Mouse (Mus musculus) spleen, adult 12 weeks (tissue): ENCODE results near the gene Agap1.

Experiments used
- DNase-seq: peaks from one replicate; pipeline ENCODE4 v3.0.0; 2022; ENCODE audit warnings: low spot score

Gene Agap1

DNA sequence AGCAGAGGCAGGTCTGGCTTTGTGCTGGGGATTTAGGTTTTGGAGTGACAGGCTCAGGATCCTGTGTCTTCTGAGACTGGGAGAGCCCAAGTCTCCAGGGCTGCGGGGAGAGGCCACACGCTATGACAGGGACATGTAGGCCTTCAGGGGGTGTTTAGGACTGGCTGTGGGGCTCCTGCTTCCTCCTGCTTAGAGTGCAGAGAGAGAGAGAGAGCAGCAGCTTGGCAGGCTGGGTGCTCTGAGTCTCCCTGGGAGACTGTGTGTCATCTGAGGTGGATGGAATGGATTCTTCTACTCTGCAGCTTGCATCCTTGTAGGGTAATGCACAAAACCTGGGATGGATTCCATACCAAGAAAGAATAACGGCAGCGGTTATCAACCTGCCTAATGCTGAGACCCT is 122.4 kb downstream of the Agap1 start:
- DNase-seq, result no peak

DNA sequence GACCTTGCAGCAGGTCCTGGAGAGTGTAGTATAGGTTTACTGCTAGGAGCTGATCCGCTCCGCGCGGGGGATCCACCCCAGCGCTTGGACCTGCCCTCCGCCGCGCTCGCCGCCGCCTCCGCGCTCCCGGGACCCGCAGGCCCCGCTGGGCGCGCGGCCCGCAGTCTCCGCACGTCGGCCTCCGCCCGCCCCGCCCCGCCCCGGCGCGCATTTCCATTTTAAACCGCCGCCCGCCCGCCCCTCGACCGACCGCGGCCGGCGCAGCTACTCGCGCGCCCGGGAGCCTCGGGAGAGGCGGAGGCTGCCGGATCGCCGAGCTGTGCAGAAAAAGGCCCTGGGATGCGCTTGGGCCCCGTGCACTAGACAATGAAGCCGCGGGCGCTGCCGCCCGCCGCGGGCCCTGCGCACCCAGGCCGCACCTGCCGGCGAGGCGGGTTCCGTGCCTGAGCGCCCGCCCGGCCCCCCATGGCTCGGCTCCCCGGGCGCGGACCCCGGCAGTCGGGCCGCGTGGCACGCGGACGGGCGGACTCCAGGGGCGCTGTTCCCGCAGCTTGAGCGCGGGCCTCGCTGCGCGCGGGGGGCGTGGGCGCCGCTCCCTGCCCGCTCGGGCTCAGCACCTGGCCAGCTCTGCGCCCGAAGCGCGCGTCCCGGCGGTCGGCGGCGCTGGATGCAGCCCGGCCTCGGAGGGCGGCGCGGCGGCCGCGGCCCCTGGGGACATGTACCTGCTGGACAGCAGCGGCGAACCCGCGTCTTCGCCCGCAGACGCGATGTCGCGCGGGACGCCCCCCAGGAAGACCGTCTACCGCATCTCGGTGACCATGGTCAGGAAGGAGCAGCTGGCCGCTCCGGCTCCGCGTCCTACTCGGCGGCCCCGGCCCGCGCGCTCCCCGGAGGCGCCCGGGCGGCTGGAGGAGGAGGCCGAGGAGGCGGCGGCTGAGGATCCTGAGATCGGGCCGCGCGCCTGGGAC is 125.7 kb downstream of the Agap1 start:
- DNase-seq, result no peak

DNA sequence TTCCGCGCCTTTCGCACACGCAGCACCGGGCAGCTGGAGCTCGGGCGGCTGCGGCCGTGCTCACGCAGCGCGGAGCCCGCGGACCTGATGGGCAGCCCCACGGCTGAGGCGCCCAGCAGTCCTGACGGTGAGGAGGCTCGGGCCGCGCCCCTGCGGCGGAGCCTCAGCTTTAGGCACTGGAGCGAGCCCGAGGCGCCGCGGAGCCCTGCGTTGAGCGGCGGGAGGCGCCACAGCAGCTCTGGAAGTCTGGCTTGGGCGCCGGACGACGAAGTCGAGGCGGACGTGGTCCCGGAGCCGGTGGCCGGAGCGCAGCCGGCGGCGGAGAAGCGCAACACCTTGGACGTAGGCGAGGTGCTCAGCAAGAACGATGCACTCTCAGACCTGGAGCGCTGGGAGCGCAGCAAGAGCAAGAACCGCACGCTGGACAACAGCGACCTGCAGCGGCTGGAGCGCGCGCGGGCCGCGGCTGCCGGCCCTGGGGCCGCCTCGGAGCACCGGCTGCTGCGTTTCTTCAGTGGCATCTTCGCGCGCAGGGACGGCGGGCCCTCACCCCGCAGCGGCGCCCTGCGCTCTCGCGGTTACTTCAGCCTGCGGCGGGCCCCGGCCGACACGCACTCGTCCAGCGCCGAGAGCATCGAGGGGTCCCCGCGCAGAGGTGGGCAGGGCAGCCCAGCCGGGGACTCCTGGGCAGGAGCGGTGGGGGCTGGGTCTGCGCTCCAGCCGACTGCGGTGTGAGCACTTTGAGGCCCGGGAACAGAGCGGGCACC is 126.6 kb downstream of the Agap1 start:
- DNase-seq, result no peak

DNA sequence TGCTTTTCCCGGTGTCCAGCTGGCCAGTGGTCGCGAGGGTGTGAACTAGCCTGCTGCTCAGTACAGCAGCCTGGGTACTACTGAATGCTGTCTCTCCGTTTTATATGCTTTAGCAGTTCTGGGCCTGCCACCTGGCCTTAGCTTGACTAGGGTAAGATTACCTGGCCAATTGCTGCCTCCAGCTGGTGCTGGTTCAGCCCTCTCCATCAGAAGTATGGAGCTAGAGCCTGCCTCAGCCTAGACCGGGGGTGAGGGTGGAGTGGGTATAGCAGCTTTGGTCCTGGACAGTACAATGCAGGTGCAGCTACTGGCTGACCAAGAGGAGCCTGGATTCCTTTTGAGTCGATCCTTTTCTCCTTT is 127.1 kb downstream of the Agap1 start:
- no peak for DNase-seq

DNA sequence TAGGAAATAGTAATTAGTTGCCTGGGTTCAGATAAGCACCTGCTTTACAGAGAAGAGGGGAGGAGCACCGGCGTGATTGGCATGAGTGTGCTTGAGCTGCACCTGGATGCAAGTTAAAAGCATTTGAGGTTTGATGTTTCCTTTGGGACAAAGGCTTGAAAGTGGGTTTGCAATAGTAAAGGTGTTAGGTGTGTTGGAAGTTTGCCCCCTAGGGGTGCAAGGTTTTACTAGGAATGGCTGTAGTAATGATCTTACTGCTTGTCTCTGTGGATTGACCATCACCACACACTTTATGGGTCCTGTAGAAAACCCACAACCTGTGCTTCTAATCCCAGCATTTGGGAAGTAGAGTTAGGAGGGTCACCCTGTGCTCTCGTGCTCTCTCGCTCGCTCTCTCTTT is 128.8 kb downstream of the Agap1 start:
- no peak for DNase-seq

DNA sequence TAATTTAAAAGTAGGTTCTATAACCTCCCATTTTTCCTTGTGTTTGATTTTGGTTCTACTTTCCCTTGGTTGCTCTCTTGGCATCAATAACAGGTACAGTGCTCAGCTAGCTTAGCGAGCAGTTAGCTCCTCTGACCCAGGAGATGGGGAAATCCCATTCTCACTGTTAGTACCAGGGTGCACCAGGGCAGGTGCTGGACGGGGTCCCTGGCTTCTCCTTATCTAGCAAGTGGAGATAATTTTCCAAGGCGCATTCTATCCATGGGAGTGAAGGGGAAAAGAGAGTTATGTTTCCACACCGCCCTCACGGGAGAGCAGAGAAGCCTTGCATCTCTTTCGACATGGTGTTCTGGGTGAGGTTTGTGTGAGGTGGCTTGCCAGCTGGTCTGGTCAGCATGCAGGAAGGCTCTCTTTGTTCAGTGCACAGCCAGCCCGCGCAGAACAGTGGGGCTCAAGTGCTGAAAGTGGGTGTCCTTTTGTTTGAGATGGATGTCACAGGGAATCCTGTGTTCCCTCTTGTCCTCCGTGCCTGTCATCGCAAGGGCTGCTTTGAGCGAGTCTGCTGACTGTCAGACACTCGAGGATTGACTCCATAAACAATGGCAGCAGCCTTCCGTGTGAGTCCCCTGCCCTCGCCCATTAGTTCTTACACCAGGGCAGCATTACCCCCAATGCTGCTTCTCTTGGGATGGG is 132.5 kb downstream of the Agap1 start:
- DNase-seq, result no peak

DNA sequence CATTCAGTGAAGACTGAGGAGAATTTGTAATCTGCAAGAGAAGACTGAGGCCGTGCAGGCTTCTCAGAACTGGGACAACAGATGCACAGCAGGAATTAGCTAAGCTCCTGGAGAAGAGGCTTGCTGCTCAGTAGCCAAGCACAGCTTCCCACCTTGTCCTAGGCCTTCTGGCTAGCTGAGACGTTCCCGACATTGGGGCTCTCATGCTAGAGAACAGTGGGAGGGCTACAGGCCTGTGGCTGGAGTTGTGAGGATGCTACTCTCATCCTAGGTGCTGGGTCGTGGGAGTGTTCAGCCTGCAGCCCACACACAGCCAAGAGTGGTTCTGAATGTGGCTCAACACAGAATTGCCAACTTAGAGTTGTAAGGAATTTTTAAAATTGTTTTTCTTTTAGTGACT is 133.5 kb downstream of the Agap1 start:
- DNase-seq, result no peak

DNA sequence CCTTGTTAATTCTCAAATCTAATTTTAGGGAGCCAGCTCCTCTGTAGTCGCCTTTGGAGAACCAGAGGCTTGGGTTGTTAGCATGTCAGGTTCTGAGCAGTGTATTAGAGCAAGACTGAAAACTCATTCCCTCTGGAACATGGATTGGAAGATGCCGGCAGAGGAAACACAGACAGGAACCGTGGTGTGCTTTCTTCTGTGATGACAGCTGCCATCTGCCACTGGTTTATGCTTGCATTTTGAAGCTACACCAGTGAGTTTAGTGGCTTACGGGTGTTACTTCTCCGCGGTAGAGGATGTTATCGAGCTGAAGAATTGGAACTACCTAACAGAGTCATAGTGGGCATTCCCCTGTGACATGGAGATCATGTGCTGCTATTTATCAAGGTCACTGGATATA is 136.4 kb downstream of the Agap1 start:
- no peak for DNase-seq

DNA sequence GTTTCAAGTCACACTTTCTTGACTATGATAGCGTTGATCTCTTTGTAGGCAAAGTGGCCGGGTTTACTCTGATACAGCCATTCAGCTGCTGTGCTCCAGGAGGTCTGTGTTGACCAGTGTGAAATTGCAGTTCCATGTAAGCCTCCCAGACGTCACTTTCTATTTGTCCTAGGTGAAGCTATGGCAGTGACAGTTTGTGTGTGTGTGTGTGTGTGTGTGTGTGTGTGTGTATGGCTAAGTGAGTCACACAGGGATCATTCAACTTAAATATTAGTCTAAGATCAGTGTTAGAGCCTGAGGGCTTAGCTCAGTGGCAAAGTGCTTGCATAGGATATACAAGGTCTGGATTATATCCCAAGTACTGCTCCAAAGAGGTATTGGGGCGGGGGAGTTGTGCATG is 138.6 kb downstream of the Agap1 start:
- no peak for DNase-seq

DNA sequence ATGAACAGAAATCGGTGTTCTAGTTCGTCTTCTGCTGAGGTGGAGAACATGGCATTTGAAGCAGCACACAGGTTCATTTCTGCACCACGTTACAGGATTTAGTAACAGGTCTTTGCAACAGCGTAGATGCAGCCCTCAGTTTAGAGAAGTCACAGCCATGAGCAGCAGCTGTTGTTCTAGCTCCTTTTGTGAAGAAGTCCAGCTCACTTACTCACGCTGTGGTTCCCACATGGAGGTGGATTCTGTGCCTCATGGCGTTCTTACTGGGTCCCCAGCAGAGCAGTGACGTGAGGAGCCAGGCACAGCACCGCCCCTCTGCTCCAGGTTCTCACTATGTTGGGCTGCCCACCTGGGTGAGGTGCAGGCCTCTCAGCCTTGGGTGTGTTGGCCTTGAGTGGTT is 140.4 kb downstream of the Agap1 start:
- no peak for DNase-seq

DNA sequence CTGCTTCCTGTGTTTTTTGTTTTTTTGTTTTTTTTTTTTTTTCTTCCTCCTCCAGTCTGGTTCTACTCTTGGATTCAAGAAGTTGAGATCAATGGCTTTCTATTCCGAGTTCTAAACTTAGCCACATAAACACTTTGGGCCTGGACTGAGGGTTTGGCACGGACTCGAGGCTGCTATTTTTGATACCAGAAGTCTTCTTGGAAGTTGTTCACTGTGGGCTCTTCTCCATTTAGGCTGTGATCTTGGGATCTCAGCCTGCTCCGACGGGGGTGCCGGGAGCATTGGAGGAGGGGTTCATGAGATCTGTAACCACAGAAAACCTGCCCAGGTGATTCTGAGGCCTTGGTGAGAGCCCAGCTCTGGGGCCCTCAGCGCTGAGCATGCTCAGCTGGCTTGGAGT is 140.8 kb downstream of the Agap1 start:
- DNase-seq, result no peak

DNA sequence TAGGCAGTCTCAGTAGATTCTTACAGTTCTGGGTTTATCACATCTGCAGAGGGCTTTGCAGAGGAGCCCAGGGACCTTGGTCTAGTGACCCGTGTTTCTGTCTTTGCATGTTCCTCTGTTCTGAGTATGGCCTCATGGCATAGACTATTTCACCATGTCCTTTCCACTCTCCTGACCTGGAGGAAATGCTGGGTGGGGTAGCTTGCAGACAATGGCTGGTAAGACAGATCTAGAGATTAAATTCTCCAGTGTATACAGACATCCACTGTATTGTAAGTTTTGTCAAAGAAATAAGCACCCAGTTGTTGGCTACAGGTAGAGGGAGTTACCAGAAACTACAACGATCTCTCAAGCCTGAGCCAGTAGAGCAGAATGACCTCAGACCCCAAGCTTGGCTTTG is 141.6 kb downstream of the Agap1 start:
- DNase-seq, result no peak

DNA sequence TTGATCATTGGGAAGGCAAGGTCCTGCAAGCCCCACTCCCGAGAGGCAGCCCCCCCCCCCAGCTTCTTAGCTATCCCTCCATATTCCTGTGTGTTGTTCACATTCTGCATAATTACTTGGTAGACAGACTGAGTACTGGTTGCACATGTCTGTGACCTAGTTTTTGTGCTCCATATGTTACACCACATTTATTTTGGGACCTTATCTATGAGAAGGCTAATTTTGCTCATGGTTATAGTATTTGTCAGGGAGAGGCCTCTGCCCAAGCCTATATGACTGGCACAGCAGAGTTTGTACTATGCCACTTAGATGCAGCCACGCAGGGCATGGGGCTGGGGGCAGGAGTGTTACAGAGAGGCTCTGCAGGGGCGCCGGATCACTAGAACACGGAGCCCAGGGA is 144.3 kb downstream of the Agap1 start:
- DNase-seq, result no peak

DNA sequence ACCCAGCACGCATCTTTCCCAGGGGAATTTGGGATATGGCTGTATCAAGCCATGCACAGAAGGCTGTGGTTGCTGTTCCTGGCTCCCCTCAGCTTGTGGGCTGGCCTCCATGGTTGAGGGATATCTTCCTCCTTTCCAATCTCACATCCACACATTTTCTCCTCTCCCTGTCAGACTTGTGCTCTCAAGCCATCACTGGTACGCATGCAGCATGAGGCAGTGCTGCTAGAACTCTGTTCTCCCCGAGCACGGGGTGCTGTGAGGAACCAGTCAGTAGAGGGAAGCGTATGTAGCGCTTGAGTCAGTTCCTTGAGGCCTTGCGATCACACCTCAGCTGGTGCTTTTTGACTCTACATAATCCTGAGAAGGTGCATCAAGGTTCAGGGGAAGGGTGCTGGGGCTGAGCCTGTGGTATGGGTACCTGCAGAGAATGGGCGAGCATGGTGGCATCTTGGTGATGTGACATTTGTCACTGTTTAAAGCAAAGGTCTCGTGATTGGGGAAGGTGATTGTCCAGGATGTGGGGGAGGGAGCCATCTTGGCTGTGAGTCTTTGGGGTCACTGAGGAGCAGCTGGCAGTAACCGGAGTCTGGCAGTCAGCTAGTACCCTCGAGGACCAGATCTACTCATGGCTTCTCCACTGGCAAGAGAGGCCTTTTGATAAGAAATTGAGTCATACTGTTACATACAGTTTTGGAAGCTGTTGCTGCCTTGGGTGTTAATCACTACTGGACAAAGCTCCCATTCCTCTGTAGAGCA is 145.6 kb downstream of the Agap1 start:
- no peak for DNase-seq

DNA sequence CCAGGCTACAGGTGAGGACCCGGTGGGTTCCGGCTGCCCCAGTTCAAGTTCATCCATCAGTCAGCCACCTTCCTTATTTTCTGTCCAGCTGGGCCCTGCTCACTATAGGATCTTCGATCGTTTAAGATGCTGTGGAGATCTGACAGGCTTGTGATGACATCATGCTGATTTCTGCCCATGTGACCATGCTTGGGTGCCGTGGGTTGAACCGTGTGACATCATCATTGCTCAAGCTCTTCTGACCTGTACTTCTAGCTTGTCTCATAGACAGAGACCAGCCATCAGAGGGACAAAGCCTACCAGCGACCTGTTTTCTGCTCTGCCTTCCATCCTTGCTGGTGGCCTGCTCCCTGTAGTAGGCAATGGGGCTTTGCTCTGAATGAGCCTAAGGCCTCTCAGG is 146.7 kb downstream of the Agap1 start:
- DNase-seq, result no peak

DNA sequence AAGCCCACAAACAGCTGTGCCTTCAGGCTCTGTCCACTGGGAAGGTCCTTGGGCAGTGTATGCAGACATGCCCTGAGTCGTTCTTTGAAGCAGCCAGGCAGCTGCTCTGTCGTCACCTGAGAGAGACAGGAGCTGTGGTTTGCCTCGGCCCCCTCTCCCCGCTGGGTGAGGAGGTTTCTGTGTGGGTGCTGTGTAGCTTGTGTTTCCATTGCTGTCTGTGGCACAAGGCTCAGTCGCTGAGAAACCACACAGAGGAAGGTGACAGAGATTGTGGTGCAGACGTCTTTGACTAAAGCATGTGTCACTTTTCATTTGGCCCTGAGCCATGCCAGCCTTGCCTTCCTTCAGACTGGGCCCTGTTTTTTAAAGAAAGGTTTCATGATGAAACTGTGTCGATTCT is 148.3 kb downstream of the Agap1 start:
- DNase-seq, result no peak

DNA sequence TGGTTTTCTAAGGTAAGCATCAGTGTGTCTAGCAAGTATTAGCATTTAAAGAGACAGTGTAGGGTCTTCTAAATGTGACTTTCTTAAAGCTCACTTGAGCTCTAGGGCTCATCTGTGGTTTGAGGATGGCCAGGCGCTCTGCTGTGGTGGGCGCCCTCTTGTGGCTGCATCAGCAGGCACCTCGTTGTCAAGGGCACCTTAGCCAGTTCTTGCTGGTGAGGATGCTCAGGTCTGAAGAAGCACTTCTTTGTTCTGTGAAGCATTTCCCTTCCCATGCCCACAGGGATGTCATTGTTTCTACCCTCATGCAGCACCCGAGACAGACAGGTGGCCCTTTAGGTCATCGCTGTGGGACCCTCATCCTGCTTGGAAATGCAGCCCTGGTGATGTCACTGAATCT is 152.0 kb downstream of the Agap1 start:
- DNase-seq, result no peak

DNA sequence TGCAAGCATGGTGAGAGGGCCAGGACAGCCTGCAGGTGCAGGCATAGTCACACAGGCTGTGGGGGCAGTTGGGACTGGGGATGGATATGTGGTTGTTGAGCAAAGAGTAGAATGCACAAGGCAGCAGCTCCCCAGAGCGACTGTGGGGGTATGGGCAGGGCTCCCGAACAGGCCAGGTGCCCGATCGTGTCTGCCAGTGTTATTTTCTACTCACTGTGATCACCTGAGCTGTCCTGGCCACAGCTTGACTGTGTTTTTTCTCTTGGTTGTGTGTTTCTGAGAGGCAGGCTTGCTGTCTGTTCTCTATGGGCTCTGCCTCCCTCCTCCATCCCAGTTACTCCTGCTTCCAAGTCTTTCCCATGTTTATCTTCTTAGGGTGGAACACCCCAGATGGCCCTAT is 154.2 kb downstream of the Agap1 start:
- no peak for DNase-seq

DNA sequence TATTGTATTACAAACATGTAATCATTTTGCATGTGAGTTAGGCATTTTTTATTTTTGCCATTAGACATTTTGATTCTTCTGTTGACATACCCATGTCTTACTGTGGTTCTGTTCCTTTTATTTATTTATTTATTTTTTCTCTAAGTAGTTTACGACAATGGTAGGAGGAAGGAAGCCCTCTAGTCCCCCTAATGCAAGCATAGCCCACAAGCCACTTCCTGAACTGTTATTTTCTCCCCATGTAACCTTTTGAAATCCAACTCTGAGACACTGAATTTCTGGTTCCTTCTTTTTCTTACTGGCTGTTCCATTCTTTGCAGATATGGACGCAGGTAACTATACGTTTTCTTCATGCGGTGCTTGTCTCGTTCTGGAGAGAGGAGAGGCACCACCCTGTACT is 155.4 kb downstream of the Agap1 start:
- no peak for DNase-seq

DNA sequence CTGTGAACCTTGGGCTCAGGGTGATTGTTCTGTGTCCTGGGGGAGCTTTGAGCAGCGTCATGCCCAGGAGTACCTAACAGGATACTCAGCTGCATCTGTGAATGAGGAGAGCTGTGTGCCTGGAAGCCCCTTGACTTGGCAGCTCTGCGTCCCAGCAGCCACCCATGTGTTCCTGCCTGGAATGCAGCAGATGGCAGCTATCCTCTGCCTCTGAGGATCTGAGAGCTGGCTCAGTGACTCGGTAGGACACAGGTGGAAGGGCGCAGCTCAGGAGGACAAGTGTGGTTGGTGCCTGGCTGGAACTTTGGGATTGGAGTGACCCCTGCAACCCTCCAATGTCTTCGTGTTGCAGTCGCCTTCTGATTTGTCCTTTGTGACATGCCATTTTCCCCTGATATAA is 156.9 kb downstream of the Agap1 start:
- DNase-seq, result no peak

DNA sequence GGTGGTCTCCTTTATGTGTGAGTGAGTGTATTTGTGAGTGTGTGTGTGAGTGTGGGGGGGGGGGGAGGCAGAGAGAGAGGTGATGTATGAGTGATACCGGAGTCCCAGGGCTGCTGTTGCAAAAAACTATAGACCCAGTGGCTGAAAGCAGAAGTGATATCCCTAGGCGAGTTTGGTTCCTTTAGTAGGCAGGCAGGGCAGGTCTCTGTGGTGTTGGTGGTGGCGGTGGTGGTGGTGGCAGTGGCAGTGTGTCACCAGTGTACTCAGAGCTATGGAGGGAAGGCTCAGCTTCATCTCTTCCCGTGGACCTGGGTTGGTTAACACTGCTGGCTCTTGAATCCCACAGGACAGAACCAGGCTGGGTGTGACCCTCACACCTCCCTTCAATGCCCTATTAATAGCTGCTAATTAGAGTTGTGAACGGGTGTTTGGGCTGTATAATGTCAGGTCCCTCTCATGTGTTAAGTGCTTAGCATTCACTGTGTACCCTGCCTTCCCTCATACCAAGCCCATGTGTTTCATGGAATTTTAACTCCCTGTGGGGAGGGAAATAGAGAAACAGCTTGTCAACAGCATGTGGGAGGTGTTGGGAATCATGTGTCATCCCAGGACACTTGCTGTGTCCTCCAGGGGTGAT is 158.7 kb downstream of the Agap1 start:
- no peak for DNase-seq

DNA sequence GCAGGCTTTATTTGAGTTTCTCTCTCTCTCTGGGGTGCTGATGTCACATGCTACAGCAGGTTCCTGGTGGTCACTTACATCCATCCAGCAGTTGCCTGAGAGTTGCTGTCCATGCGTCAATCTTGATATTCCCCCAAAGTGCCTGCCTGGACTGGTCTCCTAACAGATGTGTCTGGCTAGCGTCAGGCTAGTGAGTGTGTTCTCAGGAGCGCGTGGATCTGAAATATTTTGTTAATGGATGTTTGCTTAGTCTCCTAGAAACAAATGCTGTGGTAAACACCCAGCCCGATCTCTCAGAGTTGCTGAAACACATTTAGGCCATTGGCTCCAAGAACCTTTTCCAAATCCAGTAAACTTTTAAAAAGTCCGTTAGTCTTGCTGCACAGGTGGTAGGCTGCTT is 161.9 kb downstream of the Agap1 start:
- no peak for DNase-seq
